Mouse (Mus musculus) cerebellum, postnatal 36 days (tissue): ENCODE measurements at regions not wholly inside any gene's neighbourhood (a gene's known extent, or its start where the extent isn't known, plus 50 kb on each side); places are given as distances from the start of the nearest gene placed in this dataset.

ENCODE experiments used
- DNase-seq, 2 experiments: peaks; one replicate each; pipeline ENCODE4 v3.0.0; 2021 to 2022; ENCODE audit warnings: mixed read lengths in 2 of 2

DNA sequence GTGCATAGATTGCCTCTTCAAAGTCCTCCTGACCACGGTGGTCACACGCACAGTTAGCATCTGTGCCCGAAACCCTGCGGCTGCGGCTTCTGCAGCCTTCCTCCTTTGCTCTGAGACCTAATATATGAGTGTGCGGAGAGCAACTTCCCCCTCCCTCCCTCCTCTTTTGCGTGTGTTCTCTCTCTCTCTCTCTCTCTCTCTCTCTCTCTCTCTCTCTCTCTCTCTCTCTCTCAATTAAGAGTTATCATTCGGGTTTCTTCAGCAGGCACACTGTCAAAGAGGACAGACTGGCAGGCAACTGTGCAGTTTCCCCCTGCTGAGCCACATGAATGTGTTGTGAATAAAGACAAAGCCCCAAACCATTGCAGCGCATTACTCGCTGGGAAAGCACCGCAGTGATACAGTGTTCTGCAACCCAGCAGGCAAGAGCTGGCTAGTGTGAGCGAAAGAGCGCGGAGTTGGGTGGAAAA is 900.8 kb downstream of the Mat2b start:
- DNase-seq = peak; percentile 2 to 3

DNA sequence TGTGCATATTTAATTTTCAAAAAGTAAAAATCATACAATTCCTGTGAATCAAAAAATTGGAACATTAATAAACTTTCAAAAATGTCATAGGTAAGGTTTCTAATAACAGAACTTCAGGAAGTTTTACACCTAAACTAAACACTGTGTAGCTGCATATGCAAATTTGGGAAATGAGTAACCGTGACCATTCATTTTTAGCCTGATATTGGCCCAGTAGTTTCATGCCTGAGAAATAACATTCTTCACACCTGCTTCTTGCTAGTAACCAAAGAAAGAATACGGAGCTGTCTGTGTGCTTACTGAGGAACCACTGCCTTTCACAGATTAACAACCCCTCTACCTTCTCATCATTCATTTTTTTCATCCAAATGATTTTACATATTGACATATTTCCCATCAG is 902.9 kb downstream of the Mat2b start:
- DNase-seq = no peak
